Mouse (Mus musculus) R1 (cell line): Measurements from ENCODE around the gene Olfr1231.

Experiments used
- DNase-seq: peaks from one replicate; pipeline ENCODE4 v3.0.0-alpha.2; 2018; ENCODE audit warnings: low read depth, low spot score

Gene Olfr1231

DNA sequence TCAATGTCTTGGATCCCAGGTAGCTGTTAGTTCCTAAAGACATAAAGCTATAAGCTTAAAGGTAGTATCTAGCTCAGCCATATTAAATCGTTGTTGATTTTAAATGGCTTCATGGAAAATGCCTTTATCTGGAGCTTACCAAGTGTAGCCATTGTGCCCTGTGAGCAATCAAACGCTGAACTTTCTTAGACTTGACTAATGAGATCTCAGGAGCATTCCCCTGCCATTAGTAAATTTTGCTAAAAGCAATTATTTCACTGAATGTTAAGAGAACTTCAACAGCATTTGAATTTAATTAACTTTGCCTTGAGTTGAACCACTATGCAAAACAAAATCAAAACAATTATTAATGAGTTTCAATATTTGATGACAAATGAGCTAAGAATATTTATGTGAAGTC lies at the start of gene Olfr1231:
TSS of gene Olfr1231 (minus strand) at position 101 of the 400 bp plus-strand sequence.
- no peak for DNase-seq

DNA sequence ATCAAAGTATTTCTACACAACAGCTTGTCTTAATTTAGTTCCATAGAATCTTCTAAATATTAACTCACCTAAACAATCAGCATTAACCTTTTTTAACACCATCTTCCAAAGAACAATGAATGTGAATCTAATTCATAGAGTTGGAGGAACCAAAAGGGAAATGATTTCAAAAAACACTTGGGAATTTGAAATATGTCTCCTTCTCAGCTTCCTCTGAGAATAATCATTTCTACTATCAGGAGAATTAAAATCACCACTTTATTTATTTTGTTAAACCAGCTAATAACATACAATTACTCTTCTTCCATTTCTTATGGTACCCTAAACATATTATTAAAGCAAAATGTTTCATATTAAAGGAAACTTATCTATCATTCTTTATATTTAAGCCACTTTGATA lies 35.4 kb upstream of the Olfr1231 start, which contains the start of gene Olfr1233:
TSS of gene Olfr1233 (minus strand) at position 101 of the 400 bp plus-strand sequence.
- no peak for DNase-seq

DNA sequence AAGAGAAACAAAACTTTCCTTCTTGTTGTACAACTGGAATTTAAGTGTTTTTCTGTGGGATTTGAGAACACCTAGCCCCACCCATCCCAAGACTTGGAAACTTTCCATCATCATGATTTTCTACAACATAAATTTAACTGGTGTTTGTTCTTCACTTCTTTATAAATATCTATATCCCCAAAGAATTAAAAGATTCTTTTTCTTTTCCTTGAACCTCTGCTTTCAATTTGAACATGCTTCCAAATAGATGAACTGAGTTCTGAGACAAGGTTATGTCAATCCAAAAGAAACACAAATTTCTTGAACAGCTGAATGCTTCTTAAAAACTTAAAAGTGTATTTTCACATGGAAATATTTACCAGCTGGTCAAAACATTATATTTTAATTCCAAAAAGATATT lies 22.7 kb upstream of the Olfr1231 start, which contains the start of gene Olfr1232:
TSS of gene Olfr1232 (minus strand) at position 101 of the 400 bp plus-strand sequence.
- no peak for DNase-seq

DNA sequence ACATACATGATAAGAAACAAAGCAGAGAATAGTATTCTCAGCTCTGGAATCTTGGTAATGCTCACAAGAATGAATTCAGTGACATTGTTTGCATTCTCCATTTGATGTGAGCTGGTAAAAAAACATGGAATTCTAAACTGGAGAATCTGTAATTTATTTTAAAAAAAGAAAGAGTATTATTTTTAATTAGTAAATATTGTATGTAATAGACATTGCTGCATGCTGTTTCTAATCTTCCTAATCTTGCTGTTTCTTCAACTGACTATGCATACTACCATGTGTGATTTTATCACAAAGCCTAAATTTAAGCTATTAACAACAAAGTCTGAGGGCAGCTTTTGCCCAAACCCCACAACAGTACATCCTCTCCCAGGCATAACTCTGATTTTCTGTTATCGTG lies 9.7 kb downstream of the Olfr1231 start, which contains the start of gene Olfr1230:
TSS of gene Olfr1230 (minus strand) at position 101 of the 400 bp plus-strand sequence.
- no peak for DNase-seq

DNA sequence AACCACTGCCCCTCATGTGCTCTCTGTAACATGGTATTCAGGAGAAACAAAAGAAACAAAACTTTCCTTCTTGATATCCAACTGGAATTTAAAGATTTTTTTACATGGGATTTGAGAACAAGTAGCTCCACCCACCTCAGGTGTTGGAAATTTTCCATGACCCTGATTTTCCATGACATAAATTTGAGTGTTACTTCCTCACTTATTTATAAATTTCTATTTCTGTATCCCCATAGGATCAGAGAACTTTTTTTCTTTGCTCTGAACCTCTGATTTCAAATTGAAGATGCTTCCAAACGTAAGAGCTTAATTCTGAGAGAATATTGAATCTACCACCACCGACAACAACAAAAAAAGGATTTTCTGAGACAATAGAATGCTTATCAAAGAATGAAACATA lies 19.0 kb downstream of the Olfr1231 start, which contains the start of gene Olfr1229:
TSS of gene Olfr1229 (minus strand) at position 101 of the 400 bp plus-strand sequence.
- DNase-seq = no peak

DNA sequence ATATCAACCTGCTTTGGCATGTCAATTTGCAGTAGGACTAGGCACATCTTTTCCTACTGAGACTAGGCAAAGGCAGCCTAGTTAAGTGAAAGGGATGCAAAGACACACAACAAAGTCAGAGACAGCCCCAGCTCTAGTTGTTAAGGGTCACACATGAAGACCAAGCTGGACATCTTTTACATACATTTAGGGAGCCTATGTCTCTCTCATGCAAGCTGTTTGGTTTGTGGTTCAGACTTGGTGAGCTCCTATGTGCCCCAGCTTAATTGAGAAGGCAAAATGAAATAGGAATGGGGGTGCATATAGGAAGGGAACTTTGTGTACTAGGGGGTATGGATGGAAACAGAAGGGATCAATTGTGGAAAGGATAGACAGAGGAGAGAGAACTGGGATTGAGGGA lies 52.9 kb downstream of the Olfr1231 start, which contains the start of gene Olfr1228:
TSS of gene Olfr1228 (minus strand) at position 101 of the 400 bp plus-strand sequence.
- no peak for DNase-seq
